Mouse (Mus musculus): Measurements from ENCODE around the gene Rapsn.

DNA sequence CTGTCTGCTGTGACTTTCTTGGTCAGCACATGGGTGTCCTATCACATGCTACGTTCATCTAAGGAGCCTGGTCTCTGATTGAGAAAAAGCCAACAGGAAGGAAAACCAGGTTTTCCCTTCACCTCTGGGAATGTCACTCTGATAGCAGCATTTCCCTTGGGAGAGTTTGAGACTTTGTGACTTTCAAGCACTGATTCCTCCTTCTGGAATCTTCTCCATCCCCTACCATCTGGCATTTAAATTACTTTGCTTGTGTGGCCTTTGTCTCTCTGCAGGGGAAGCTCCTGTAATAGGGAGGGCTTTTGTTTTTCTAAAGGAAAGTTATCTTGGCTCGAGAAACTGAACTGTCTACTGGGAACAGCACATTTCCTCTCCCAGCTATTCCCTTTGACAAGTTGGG, 12.3 kb upstream of the Rapsn start:
- TF ChIP-seq CTCF (IDR thresholded peaks at IDR 0.05): no peak
- no peak for TF ChIP-seq POLR2A (IDR thresholded peaks at IDR 0.05; ENCODE audit: insufficient read depth, low read depth, low read length)
